Mouse (Mus musculus): ENCODE measurements at regions not wholly inside any gene's neighbourhood (a gene's known extent, or its start where the extent isn't known, plus 50 kb on each side); places are given as distances from the start of the nearest gene placed in this dataset.
A peak's percentile ranks its signal among the peaks of the same experiment; 100 is the strongest.
"Not testable (repeated sequence)": the region's sequence is repeated elsewhere in the genome, so short reads cannot be mapped to it uniquely, and the experiment has no call there.

GRCm38 (mm10) chrX:130577706-130578105 is 828.2 kb downstream of the Diaph2 start:
- H3K9me3 ChIP-seq (ENCODE audit: low read length) = no peaks in the 10 kb centered on the region
- H3K36me3 ChIP-seq (ENCODE audit: insufficient read depth) = no peaks in the 10 kb centered on the region
- H3K4me1 ChIP-seq (ENCODE audit: insufficient read depth) = no peaks in the 10 kb centered on the region
- no peak overlapping the region for H3K4me2 ChIP-seq (ENCODE audit: low read depth)
- ATAC-seq = no peak
- H3K9ac ChIP-seq = no peak overlapping the region
- 71% methylated on average over 5 of the region's 5 CpGs for WGBS
- no peak for TF ChIP-seq CTCF (IDR thresholded peaks at IDR 0.05; ENCODE audit: low read depth)
- no peak overlapping the region for H3K4me3 ChIP-seq (ENCODE audit: low read depth, low read length)
- no peak overlapping the region for H3K27ac ChIP-seq (ENCODE audit: low read depth, low read length)
- H3K27me3 ChIP-seq (ENCODE audit: insufficient read depth, low read length) = no peaks in the 10 kb centered on the region
- no peak for DNase-seq

- Histone ChIP-seq H3K27ac (ENCODE audit: low read depth, low read length) (no peak overlapping the region), H3K9ac (no peak overlapping the region), H3K4me3 (ENCODE audit: low read depth, low read length) (no peak overlapping the region), H3K27me3 (ENCODE audit: insufficient read depth, low read length) (no peaks in the 10 kb centered on the region), H3K4me1 (ENCODE audit: insufficient read depth) (no peaks in the 10 kb centered on the region), H3K9me3 (ENCODE audit: low read length) (no peaks in the 10 kb centered on the region), H3K4me2 (ENCODE audit: low read depth) (no peak overlapping the region), H3K36me3 (ENCODE audit: insufficient read depth) (no peaks in the 10 kb centered on the region)
- ATAC-seq (no peak), DNase-seq (no peak)
- no peak for TF ChIP-seq CTCF (IDR thresholded peaks at IDR 0.05; ENCODE audit: low read depth)
- WGBS = 24% methylated on average over 1 of the region's 1 CpGs
Observed at GRCm38 (mm10) chrX:130596631-130597030, 847.1 kb downstream of the Diaph2 start.

GRCm38 (mm10) chrX:130601911-130602310 is 852.4 kb downstream of the Diaph2 start:
- DNase-seq = peak; percentile 3
- TF ChIP-seq CTCF (IDR thresholded peaks at IDR 0.05; ENCODE audit: low read depth) = no peak
- H3K36me3 ChIP-seq (ENCODE audit: insufficient read depth) = no peaks in the 10 kb centered on the region
- no peaks in the 10 kb centered on the region for H3K9me3 ChIP-seq (ENCODE audit: low read length)
- H3K27ac ChIP-seq (ENCODE audit: low read depth, low read length) = no peak overlapping the region
- H3K27me3 ChIP-seq (ENCODE audit: insufficient read depth, low read length) = no peaks in the 10 kb centered on the region
- H3K4me3 ChIP-seq (ENCODE audit: low read depth, low read length) = no peak overlapping the region
- H3K9ac ChIP-seq = no peak overlapping the region
- no peak overlapping the region for H3K4me2 ChIP-seq (ENCODE audit: low read depth)
- WGBS = 67% methylated on average over 3 of the region's 3 CpGs
- H3K4me1 ChIP-seq (ENCODE audit: insufficient read depth) = no peaks in the 10 kb centered on the region
- no peak for ATAC-seq

GRCm38 (mm10) chrX:130638513-130638912 is 889.0 kb downstream of the Diaph2 start:
- H3K27ac ChIP-seq (ENCODE audit: low read depth, low read length) = no peak overlapping the region
- H3K36me3 ChIP-seq (ENCODE audit: insufficient read depth) = no peaks in the 10 kb centered on the region
- H3K27me3 ChIP-seq (ENCODE audit: insufficient read depth, low read length) = no peaks in the 10 kb centered on the region
- H3K4me2 ChIP-seq (ENCODE audit: low read depth) = no peak overlapping the region
- H3K4me3 ChIP-seq (ENCODE audit: low read depth, low read length) = no peak overlapping the region
- WGBS = 67% methylated on average over 2 of the region's 2 CpGs
- ATAC-seq (no peak), DNase-seq (no peak)
- no peaks in the 10 kb centered on the region for H3K4me1 ChIP-seq (ENCODE audit: insufficient read depth)
- no peak overlapping the region for H3K9ac ChIP-seq
- no peaks in the 10 kb centered on the region for H3K9me3 ChIP-seq (ENCODE audit: low read length)
- no peak for TF ChIP-seq CTCF (IDR thresholded peaks at IDR 0.05; ENCODE audit: low read depth)

GRCm38 (mm10) chrX:130655815-130656214 is 906.3 kb downstream of the Diaph2 start:
- no peak for TF ChIP-seq CTCF (IDR thresholded peaks at IDR 0.05; ENCODE audit: low read depth)
- H3K9me3 ChIP-seq (ENCODE audit: low read length) = no peaks in the 10 kb centered on the region
- H3K27ac ChIP-seq (ENCODE audit: low read depth, low read length) = no peak overlapping the region
- H3K27me3 ChIP-seq (ENCODE audit: insufficient read depth, low read length) = no peaks in the 10 kb centered on the region
- no peak overlapping the region for H3K4me3 ChIP-seq (ENCODE audit: low read depth, low read length)
- H3K36me3 ChIP-seq (ENCODE audit: insufficient read depth) = no peaks in the 10 kb centered on the region
- H3K4me1 ChIP-seq (ENCODE audit: insufficient read depth) = no peaks in the 10 kb centered on the region
- no peak for DNase-seq
- no peak overlapping the region for H3K4me2 ChIP-seq (ENCODE audit: low read depth)
- no peak for ATAC-seq
- no peak overlapping the region for H3K9ac ChIP-seq
- WGBS = 88% methylated on average over 2 of the region's 2 CpGs

GRCm38 (mm10) chrX:130684381-130684780 is 934.8 kb downstream of the Diaph2 start:
- no peak overlapping the region for H3K27ac ChIP-seq (ENCODE audit: low read depth, low read length)
- no peak overlapping the region for H3K4me3 ChIP-seq (ENCODE audit: low read depth, low read length)
- H3K9me3 ChIP-seq (ENCODE audit: low read length) = no peaks in the 10 kb centered on the region
- no peak for ATAC-seq
- H3K4me1 ChIP-seq (ENCODE audit: insufficient read depth) = no peaks in the 10 kb centered on the region
- H3K36me3 ChIP-seq (ENCODE audit: insufficient read depth) = no peaks in the 10 kb centered on the region
- no peaks in the 10 kb centered on the region for H3K27me3 ChIP-seq (ENCODE audit: insufficient read depth, low read length)
- TF ChIP-seq CTCF (IDR thresholded peaks at IDR 0.05; ENCODE audit: low read depth) = no peak
- no peak overlapping the region for H3K4me2 ChIP-seq (ENCODE audit: low read depth)
- no peak overlapping the region for H3K9ac ChIP-seq
- DNase-seq = no peak

- Histone ChIP-seq H3K27ac (ENCODE audit: low read depth, low read length) (no peak overlapping the region), H3K4me3 (ENCODE audit: low read depth, low read length) (no peak overlapping the region), H3K9ac (no peak overlapping the region), H3K9me3 (ENCODE audit: low read length) (no peaks in the 10 kb centered on the region), H3K4me2 (ENCODE audit: low read depth) (no peak overlapping the region), H3K27me3 (ENCODE audit: insufficient read depth, low read length) (no peaks in the 10 kb centered on the region), H3K36me3 (ENCODE audit: insufficient read depth) (no peaks in the 10 kb centered on the region), H3K4me1 (ENCODE audit: insufficient read depth) (no peaks in the 10 kb centered on the region)
- no peak for TF ChIP-seq CTCF (IDR thresholded peaks at IDR 0.05; ENCODE audit: low read depth)
- 82% methylated on average over 2 of the region's 2 CpGs for WGBS
- ATAC-seq (no peak), DNase-seq (no peak)
Observed at GRCm38 (mm10) chrX:130708929-130709328, 959.4 kb downstream of the Diaph2 start.

GRCm38 (mm10) chrX:130744132-130744531 is 994.6 kb downstream of the Diaph2 start:
- H3K4me3 ChIP-seq (ENCODE audit: low read depth, low read length); H3K27me3 ChIP-seq (ENCODE audit: insufficient read depth, low read length); DNase-seq; H3K36me3 ChIP-seq (ENCODE audit: insufficient read depth); H3K9ac ChIP-seq; H3K4me1 ChIP-seq (ENCODE audit: insufficient read depth); H3K27ac ChIP-seq (ENCODE audit: low read depth, low read length); ATAC-seq; H3K9me3 ChIP-seq (ENCODE audit: low read length); H3K4me2 ChIP-seq (ENCODE audit: low read depth): not testable (repeated sequence)
- 84% methylated on average over 1 of the region's 1 CpGs for WGBS

All from forebrain, postnatal 0 days (tissue).